Mouse (Mus musculus): Measurements from ENCODE around the gene Kirrel3. TPM values are rescaled to one million over a fixed set of nuclear protein-coding genes. Genes with fewer than 3 reads are reported as not detected.

Kirrel3 gene
- polyA plus RNA-seq, 1 experiment from 2014 or later: 0.72 TPM

DNA sequence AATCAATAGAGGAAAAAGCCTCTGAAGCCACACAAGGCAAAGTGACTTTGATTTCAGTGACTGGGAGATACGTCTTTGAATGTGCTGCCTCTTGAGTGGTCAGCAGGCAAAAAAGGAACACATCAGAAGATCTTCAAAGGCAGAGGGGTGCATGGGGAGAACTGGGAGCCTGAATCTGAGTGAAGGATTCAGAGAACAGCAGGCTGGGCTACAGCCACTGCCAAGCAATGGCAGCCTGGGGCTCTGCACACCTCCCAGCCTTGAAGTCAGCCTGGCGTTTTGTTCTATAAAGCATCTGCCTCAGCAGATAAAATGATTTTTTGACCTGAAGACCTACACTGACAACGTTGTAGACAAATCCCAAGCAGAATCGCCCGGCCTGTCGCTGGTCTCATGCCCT lies 93.5 kb downstream of the Kirrel3 start:
- ATAC-seq (no peak), DNase-seq (ENCODE audit: low spot score) (no peak)
- Histone ChIP-seq H3K27ac (ENCODE audit: low read length) (no peak overlapping the region), H3K9me3 (ENCODE audit: low read length) (no peaks in the 10 kb centered on the region), H3K4me2 (replicated peaks; ENCODE audit: low read depth, low read length) (no peak overlapping the region), H3K36me3 (ENCODE audit: insufficient read depth, low read length) (no peaks in the 10 kb centered on the region), H3K27me3 (replicated peaks; ENCODE audit: insufficient read depth, low read length) (no peaks in the 10 kb centered on the region), H3K4me3 (ENCODE audit: low read depth, low read length) (no peak overlapping the region), H3K9ac (replicated peaks; ENCODE audit: low read depth) (no peak overlapping the region), H3K4me1 (ENCODE audit: insufficient read depth, low read depth, low read length) (no peaks in the 10 kb centered on the region)
- WGBS: 73% methylated on average over 6 of the region's 6 CpGs
- TF ChIP-seq EP300 (IDR thresholded peaks at IDR 0.05): no peak

DNA sequence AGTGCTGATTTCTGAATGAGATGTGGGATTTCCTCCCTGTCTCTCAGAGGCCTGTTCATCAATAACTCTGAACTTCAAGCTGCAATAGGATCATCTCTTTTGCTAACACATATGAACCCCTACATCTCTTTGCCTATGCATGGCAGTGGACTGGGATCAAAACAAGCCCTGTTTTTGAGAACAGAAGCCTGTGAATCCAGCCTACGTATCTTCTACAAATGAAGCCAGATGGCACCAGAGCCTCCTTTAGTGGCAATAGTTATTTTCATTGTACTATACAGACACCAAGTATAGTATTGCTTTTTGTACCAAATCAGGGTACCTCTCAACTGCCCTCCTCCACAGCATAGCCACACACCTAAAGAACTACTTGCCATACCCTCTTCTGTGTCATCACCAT lies 94.4 kb downstream of the Kirrel3 start:
- ATAC-seq: no peak

DNA sequence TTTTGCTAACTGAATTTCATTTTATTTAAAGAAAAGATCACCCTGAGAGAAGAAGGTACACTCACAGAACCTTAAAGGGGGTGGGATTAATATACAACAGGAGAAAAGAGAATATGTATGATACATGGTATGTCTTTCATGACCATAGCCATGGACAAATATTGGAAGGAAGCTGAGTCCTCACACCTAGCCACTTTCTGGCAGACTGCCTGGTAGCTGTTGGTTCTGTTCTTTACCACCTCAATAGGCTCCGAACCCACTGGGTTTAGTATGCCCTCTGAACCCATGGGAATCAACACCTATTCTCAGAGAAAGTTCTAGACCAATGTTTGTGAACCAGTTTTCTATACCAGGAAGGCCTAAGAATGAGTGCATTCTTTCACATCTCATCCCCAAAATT lies 96.8 kb downstream of the Kirrel3 start:
- Histone ChIP-seq H3K27ac (ENCODE audit: low read length) (no peak overlapping the region), H3K4me1 (ENCODE audit: insufficient read depth, low read depth, low read length) (no peaks in the 10 kb centered on the region), H3K4me2 (replicated peaks; ENCODE audit: low read depth, low read length) (no peak overlapping the region), H3K4me3 (ENCODE audit: low read depth, low read length) (no peak overlapping the region), H3K36me3 (ENCODE audit: insufficient read depth, low read length) (no peaks in the 10 kb centered on the region), H3K9ac (replicated peaks; ENCODE audit: low read depth) (no peak overlapping the region), H3K27me3 (replicated peaks; ENCODE audit: insufficient read depth, low read length) (no peaks in the 10 kb centered on the region), H3K9me3 (ENCODE audit: low read length) (no peaks in the 10 kb centered on the region)
- no peak for ATAC-seq
- no peak for DNase-seq (ENCODE audit: low spot score)
- 81% methylated on average over 1 of the region's 1 CpGs for WGBS
- TF ChIP-seq EP300 (IDR thresholded peaks at IDR 0.05): no peak
- no peak for TF ChIP-seq CTCF (IDR thresholded peaks at IDR 0.05)

More for the DNA sequence above, 94.4 kb downstream of the Kirrel3 start:
- 94% methylated on average over 1 of the region's 1 CpGs for WGBS
- Histone ChIP-seq H3K27me3 (replicated peaks; ENCODE audit: insufficient read depth, low read length) (no peaks in the 10 kb centered on the region), H3K4me2 (replicated peaks; ENCODE audit: low read depth, low read length) (no peak overlapping the region), H3K9me3 (ENCODE audit: low read length) (no peaks in the 10 kb centered on the region), H3K36me3 (ENCODE audit: insufficient read depth, low read length) (no peaks in the 10 kb centered on the region), H3K4me1 (ENCODE audit: insufficient read depth, low read depth, low read length) (no peaks in the 10 kb centered on the region), H3K4me3 (ENCODE audit: low read depth, low read length) (no peak overlapping the region), H3K27ac (ENCODE audit: low read length) (no peak overlapping the region), H3K9ac (replicated peaks; ENCODE audit: low read depth) (no peak overlapping the region)
- no peak for DNase-seq (ENCODE audit: low spot score)
- TF ChIP-seq CTCF (IDR thresholded peaks at IDR 0.05) (no peak), EP300 (IDR thresholded peaks at IDR 0.05) (no peak)

DNA sequence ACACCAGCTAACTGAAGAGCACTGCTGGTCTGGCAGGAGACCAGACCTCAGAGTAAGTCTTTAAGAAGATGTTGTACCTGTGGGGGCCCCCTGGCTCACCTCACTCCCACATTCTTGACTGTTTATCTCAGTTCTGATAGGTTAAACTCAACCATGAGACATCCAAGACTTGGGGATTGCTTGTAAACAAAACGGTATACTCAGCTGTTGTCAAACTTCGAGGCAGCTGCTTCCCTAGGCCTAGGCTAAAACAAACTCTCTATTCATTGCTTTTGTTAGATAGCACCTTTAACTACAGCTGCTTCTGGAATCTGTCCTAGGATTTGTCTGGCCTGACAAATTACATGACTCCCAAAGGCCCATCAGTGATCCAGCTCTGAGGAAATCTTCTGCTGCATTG lies 99.8 kb downstream of the Kirrel3 start:
- H3K27me3 ChIP-seq (replicated peaks; ENCODE audit: insufficient read depth, low read length): no peaks in the 10 kb centered on the region
- DNase-seq (ENCODE audit: low spot score): no peak
- no peak overlapping the region for H3K4me2 ChIP-seq (replicated peaks; ENCODE audit: low read depth, low read length)
- no peak overlapping the region for H3K9ac ChIP-seq (replicated peaks; ENCODE audit: low read depth)
- no peak for TF ChIP-seq CTCF (IDR thresholded peaks at IDR 0.05)
- TF ChIP-seq EP300 (IDR thresholded peaks at IDR 0.05): no peak
- H3K27ac ChIP-seq (ENCODE audit: low read length): no peak overlapping the region
- 19% methylated on average over 2 of the region's 2 CpGs for WGBS
- no peaks in the 10 kb centered on the region for H3K36me3 ChIP-seq (ENCODE audit: insufficient read depth, low read length)
- H3K4me1 ChIP-seq (ENCODE audit: insufficient read depth, low read depth, low read length): no peaks in the 10 kb centered on the region
- no peaks in the 10 kb centered on the region for H3K9me3 ChIP-seq (ENCODE audit: low read length)
- ATAC-seq: no peak
- no peak overlapping the region for H3K4me3 ChIP-seq (ENCODE audit: low read depth, low read length)

DNA sequence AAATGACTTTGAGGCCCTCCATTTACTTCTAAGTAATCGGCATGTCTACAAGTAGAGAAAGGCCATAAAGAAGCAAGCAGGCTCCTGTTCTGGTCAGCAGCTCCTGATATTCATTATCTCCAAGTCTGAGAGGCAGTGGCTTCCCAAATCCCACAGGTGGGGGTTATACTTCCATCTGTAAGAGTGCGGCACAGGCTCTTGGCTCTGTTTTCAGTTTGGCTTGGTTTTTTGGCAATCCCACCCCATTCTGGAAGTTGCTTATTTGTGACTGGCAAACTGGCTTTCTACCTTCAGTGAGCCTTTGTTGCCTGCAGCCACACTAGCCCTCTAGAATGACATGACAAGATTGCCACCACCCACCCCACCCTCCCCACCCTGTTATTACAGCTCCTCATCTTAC lies 100.4 kb downstream of the Kirrel3 start:
- no peak overlapping the region for H3K4me3 ChIP-seq (ENCODE audit: low read depth, low read length)
- TF ChIP-seq EP300 (IDR thresholded peaks at IDR 0.05) (no peak), CTCF (IDR thresholded peaks at IDR 0.05) (no peak)
- H3K27me3 ChIP-seq (replicated peaks; ENCODE audit: insufficient read depth, low read length): no peaks in the 10 kb centered on the region
- no peak overlapping the region for H3K9ac ChIP-seq (replicated peaks; ENCODE audit: low read depth)
- no peaks in the 10 kb centered on the region for H3K36me3 ChIP-seq (ENCODE audit: insufficient read depth, low read length)
- no peak overlapping the region for H3K27ac ChIP-seq (ENCODE audit: low read length)
- no peaks in the 10 kb centered on the region for H3K4me1 ChIP-seq (ENCODE audit: insufficient read depth, low read depth, low read length)
- DNase-seq (ENCODE audit: low spot score) (no peak), ATAC-seq (no peak)
- H3K4me2 ChIP-seq (replicated peaks; ENCODE audit: low read depth, low read length): no peak overlapping the region
- no peaks in the 10 kb centered on the region for H3K9me3 ChIP-seq (ENCODE audit: low read length)
- 48% methylated on average over 2 of the region's 2 CpGs for WGBS

DNA sequence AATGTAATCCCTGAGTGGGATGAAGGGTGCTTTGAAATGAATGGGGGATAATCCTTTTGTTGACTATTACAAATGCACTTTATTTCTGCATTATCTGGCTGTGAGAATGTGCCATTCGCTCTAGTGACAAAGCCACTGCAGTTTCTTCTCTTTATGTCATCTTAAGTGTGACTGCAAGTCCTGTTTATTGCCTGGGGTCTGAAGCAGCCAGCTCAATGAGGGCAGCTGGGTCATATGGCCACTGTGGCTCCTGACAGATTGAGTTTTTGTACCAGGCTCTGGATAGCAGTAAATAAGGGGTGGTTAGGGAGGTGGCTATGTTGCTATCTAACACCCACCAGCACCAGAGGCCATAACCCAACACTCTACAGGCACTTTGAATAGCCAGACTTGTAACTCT lies 104.1 kb downstream of the Kirrel3 start:
- H3K36me3 ChIP-seq (ENCODE audit: insufficient read depth, low read length): no peaks in the 10 kb centered on the region
- H3K4me3 ChIP-seq (ENCODE audit: low read depth, low read length): no peak overlapping the region
- H3K27me3 ChIP-seq (replicated peaks; ENCODE audit: insufficient read depth, low read length): no peaks in the 10 kb centered on the region
- ATAC-seq (no peak), DNase-seq (ENCODE audit: low spot score) (no peak)
- no peaks in the 10 kb centered on the region for H3K9me3 ChIP-seq (ENCODE audit: low read length)
- H3K4me1 ChIP-seq (ENCODE audit: insufficient read depth, low read depth, low read length): no peaks in the 10 kb centered on the region
- H3K9ac ChIP-seq (replicated peaks; ENCODE audit: low read depth): no peak overlapping the region
- no peak for TF ChIP-seq EP300 (IDR thresholded peaks at IDR 0.05)
- TF ChIP-seq CTCF (IDR thresholded peaks at IDR 0.05): no peak
- WGBS: 74% methylated on average over 1 of the region's 1 CpGs
- no peak overlapping the region for H3K27ac ChIP-seq (ENCODE audit: low read length)
- H3K4me2 ChIP-seq (replicated peaks; ENCODE audit: low read depth, low read length): no peak overlapping the region

DNA sequence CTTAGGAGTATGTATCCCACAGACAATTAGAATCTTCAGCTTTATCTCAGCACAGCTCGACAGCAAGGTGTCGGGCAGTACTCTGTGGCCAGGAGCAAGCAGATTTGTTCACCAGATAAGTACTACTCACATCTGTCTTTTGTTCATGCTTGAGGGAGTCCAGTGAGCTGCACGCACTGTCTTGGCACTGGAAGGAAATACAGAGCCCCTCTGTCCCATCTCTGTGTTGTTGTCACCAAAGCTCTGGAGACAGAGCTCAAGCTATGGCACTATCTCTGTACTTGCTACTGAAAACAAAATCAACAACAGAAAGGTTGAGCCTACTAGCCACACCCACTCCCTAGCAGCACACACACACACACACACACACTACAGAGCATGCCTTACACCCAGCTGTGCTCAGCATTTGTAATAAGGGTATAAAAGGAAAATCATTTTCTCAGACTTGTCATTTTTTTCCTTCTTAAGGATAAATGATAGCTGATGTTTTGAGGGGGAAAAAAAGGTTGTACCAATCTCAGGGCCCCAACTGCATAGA lies 106.4 kb downstream of the Kirrel3 start:
- no peaks in the 10 kb centered on the region for H3K36me3 ChIP-seq (ENCODE audit: insufficient read depth, low read length)
- H3K4me1 ChIP-seq (ENCODE audit: insufficient read depth, low read depth, low read length): no peaks in the 10 kb centered on the region
- no peak for TF ChIP-seq CTCF (IDR thresholded peaks at IDR 0.05)
- WGBS: 43% methylated on average over 3 of the region's 3 CpGs
- no peak overlapping the region for H3K27ac ChIP-seq (ENCODE audit: low read length)
- H3K4me3 ChIP-seq (ENCODE audit: low read depth, low read length): no peak overlapping the region
- H3K9ac ChIP-seq (replicated peaks; ENCODE audit: low read depth): no peak overlapping the region
- no peaks in the 10 kb centered on the region for H3K27me3 ChIP-seq (replicated peaks; ENCODE audit: insufficient read depth, low read length)
- no peaks in the 10 kb centered on the region for H3K9me3 ChIP-seq (ENCODE audit: low read length)
- ATAC-seq (no peak), DNase-seq (ENCODE audit: low spot score) (no peak)
- H3K4me2 ChIP-seq (replicated peaks; ENCODE audit: low read depth, low read length): no peak overlapping the region

All from lung, postnatal 0 days (tissue).